26 mouse cellular contexts compared by ENCODE assay signal in the genomic region with DNA sequence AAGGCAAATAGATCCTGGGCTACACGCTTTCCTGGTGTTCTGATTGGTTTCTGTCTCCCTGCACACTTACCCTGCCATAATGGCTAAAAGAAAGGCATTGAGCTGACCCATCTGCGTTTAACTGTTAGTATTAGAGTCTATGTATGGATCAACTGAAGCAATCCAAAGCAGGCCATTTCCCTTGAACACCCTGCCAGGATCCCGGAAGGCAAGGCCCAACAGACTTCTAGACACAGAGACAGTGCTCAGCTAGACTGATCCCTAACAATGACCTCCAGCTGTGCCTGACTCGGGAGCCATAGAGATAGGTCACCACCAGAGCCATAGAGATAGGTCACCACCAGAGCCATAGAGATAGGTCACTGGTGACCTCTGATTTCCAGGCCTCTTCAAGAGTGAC.
DNase-seq lines count a peak whose midpoint lies in the region; ATAC-seq lines count a peak whose summit lies in the region.
"Had no signal": no experiment of that assay in that cellular context is flagged by ENCODE, and none has a peak within 500 bp of the region (broad histone marks: within the 10 kb centered on the region; RNA-seq: fewer than 3 reads in every experiment).

No protein-coding gene starts in this region.

- peaks cover 8% of the 10 kb centered on the region for H3K4me1 ChIP-seq in limb, embryonic 10.5 days

- H3K4me3 ChIP-seq in limb, embryonic 10.5 days: no peak overlapping the region
- H3K4me3 ChIP-seq: embryonic facial prominence, embryonic 15.5 days; gastrocnemius, adult 2 months; heart, adult 2 months had no signal

- WGBS in limb, embryonic 10.5 days: 87% methylated on average over 4 of the region's 4 CpGs

- H3K36me3 ChIP-seq in limb, embryonic 10.5 days: no peaks in the 10 kb centered on the region
- H3K36me3 ChIP-seq: embryonic facial prominence, embryonic 12.5 days; embryonic facial prominence, embryonic 15.5 days; heart, embryonic 10.5 days; heart, embryonic 13.5 days had no signal

- DNase-seq in heart, adult 11 months: peak; percentile 81
- DNase-seq in heart, adult 18-20 months: no peak
- peak; percentile 29 for DNase-seq in ES-CJ7 (ENCODE audit: low read depth, low spot score)
- peak; percentile 69 for DNase-seq in ZHBTc4 (ENCODE audit: low read depth, low spot score)
- DNase-seq in limb, embryonic 10.5 days (ENCODE audit: low spot score): no peak
- DNase-seq: adrenal gland, adult 2 months; adrenal gland, postnatal 14 days; cerebellum, adult 11 months; cerebellum, adult 2 months; cerebellum, adult 9-11 months; cerebellum, postnatal 25 days; forebrain, postnatal 0 days; gastrocnemius, adult 2 months; gastrocnemius, postnatal 14 days; heart, adult 2 months; heart, postnatal 14 days; heart, postnatal 4 days had no signal

- H3K27me3 ChIP-seq in limb, embryonic 10.5 days (ENCODE audit: low read depth, poor library complexity, severe bottlenecking): peaks cover 34% of the 10 kb centered on the region
- H3K27me3 ChIP-seq: embryonic facial prominence, embryonic 15.5 days had no signal

- ATAC-seq in erythroid progenitor cell, adult 5-6 weeks (replicated peaks; ENCODE audit: low FRiP score, poor library complexity, severe bottlenecking): no peak
- ATAC-seq: CD4-positive, CD25-positive, alpha-beta regulatory T cell, adult 4 months; inflammation-experienced regulatory T-cells, adult 6 months had no signal

- H3K27ac ChIP-seq in limb, embryonic 10.5 days: no peak overlapping the region
- H3K27ac ChIP-seq: embryonic facial prominence, embryonic 12.5 days; embryonic facial prominence, embryonic 15.5 days; gastrocnemius, adult 2 months; heart, adult 2 months; heart, embryonic 10.5 days; heart, embryonic 13.5 days; hindbrain, embryonic 14.5 days; hindbrain, postnatal 0 days had no signal

- no peaks in the 10 kb centered on the region for H3K9me3 ChIP-seq in limb, embryonic 10.5 days (replicated peaks)
- H3K9me3 ChIP-seq: embryonic facial prominence, embryonic 12.5 days; embryonic facial prominence, embryonic 15.5 days; heart, embryonic 10.5 days; heart, embryonic 13.5 days had no signal

Comparison
In these comparisons a context has a peak if more than half of its experiments do, and no peak if none do; other contexts are left out.
1. DNase-seq: peak in heart, adult 11 months (single experiment), ES-CJ7 (single experiment) and ZHBTc4 (single experiment); none in heart, adult 18-20 months (0 of 2) and limb, embryonic 10.5 days (single experiment).